Mouse (Mus musculus) small intestine, adult 2 months (tissue): ENCODE measurements at regions not wholly inside any gene's neighbourhood (a gene's known extent, or its start where the extent isn't known, plus 50 kb on each side); places are given as distances from the start of the nearest gene placed in this dataset.

Experiments
- CTCF ChIP-seq: fragments of 200-500 bp; IDR thresholded peaks from 2 replicates; pipeline ENCODE4 v1.5.1; 2012; ENCODE audit warnings: low read depth, mild to moderate bottlenecking, control low read depth, inconsistent platforms, low read length, moderate library complexity, mixed read lengths; ENCODE audit not compliant: insufficient replicate concordance, insufficient read length; ENCODE audit errors: extremely low read depth
- POLR2A ChIP-seq: fragments of 200-500 bp; IDR thresholded peaks from 2 replicates; pipeline ENCODE4 v1.6.1; 2012; ENCODE audit warnings: low read depth, mild to moderate bottlenecking, control low read depth, inconsistent platforms, low read length, moderate library complexity

GRCm38 (mm10) chr2:74450064-74450765, 129.0 kb downstream of the Lnpk start:
- TF ChIP-seq POLR2A, result no peak
- TF ChIP-seq CTCF, result no peak
